Mouse (Mus musculus): ENCODE measurements around the gene Tet2. TPM values are rescaled to one million over a fixed set of nuclear protein-coding genes. Genes with fewer than 3 reads are reported as not detected.

Gene Tet2
- polyA plus RNA-seq, 1 experiment from 2014 or later, result 24.8 TPM

- Histone ChIP-seq H3K27me3 (ENCODE audit: control insufficient read depth, insufficient read depth, low read length) (no peaks in the 10 kb centered on the region), H3K4me1 (ENCODE audit: control insufficient read depth, insufficient read depth, low read length) (no peaks in the 10 kb centered on the region), H3K9ac (ENCODE audit: low read depth, low read length) (no peak overlapping the region), H3K27ac (ENCODE audit: low read depth, low read length) (no peak overlapping the region), H3K36me3 (ENCODE audit: control insufficient read depth, insufficient read depth, low read length) (no peaks in the 10 kb centered on the region), H3K4me3 (ENCODE audit: low read length) (no peak overlapping the region), H3K9me3 (ENCODE audit: control insufficient read depth, low read length) (no peaks in the 10 kb centered on the region), H3K4me2 (replicated peaks; ENCODE audit: low read depth, low read length) (no peak overlapping the region)
- ATAC-seq (ENCODE audit: low FRiP score, low TSS enrichment), result no peak
- WGBS, result 90% methylated on average over 4 of the region's 4 CpGs
Measured at GRCm38 (mm10) chr3:133428003-133428402, 116.9 kb downstream of the Tet2 start.

GRCm38 (mm10) chr3:133423073-133423472, 121.9 kb downstream of the Tet2 start:
- H3K36me3 ChIP-seq (ENCODE audit: control insufficient read depth, insufficient read depth, low read length), result no peaks in the 10 kb centered on the region
- H3K27ac ChIP-seq (ENCODE audit: low read depth, low read length), result no peak overlapping the region
- H3K4me2 ChIP-seq (replicated peaks; ENCODE audit: low read depth, low read length), result no peak overlapping the region
- no peak overlapping the region for H3K9ac ChIP-seq (ENCODE audit: low read depth, low read length)
- H3K27me3 ChIP-seq (ENCODE audit: control insufficient read depth, insufficient read depth, low read length), result no peaks in the 10 kb centered on the region
- no peaks in the 10 kb centered on the region for H3K4me1 ChIP-seq (ENCODE audit: control insufficient read depth, insufficient read depth, low read length)
- H3K9me3 ChIP-seq (ENCODE audit: control insufficient read depth, low read length), result no peaks in the 10 kb centered on the region
- no peak overlapping the region for H3K4me3 ChIP-seq (ENCODE audit: low read length)
- ATAC-seq (ENCODE audit: low FRiP score, low TSS enrichment), result no peak

GRCm38 (mm10) chr3:133414747-133415146, 130.2 kb downstream of the Tet2 start:
- no peak for ATAC-seq (ENCODE audit: low FRiP score, low TSS enrichment)
- 89% methylated on average over 4 of the region's 4 CpGs for WGBS
- Histone ChIP-seq H3K27ac (ENCODE audit: low read depth, low read length) (no peak overlapping the region), H3K4me1 (ENCODE audit: control insufficient read depth, insufficient read depth, low read length) (no peaks in the 10 kb centered on the region), H3K9me3 (ENCODE audit: control insufficient read depth, low read length) (no peaks in the 10 kb centered on the region), H3K4me3 (ENCODE audit: low read length) (no peak overlapping the region), H3K4me2 (replicated peaks; ENCODE audit: low read depth, low read length) (no peak overlapping the region), H3K9ac (ENCODE audit: low read depth, low read length) (no peak overlapping the region), H3K36me3 (ENCODE audit: control insufficient read depth, insufficient read depth, low read length) (no peaks in the 10 kb centered on the region), H3K27me3 (ENCODE audit: control insufficient read depth, insufficient read depth, low read length) (no peaks in the 10 kb centered on the region)

Small RNAs within 50 kb of the gene (microRNA-seq; reads per million reads assigned to microRNA genes)
- not detected for gene Gm25042

Other genes starting within 250 kb of the Tet2 start
- gene Ppa2, start 235.0 kb downstream of the Tet2 start, polyA plus RNA-seq (2014; fragmentation: Nextera tagmentation; extraction: Ambion mirVana), result 96.9 and 101 TPM in 2 replicates